Mouse (Mus musculus): ENCODE results near the gene March10.

Gene March10

DNA sequence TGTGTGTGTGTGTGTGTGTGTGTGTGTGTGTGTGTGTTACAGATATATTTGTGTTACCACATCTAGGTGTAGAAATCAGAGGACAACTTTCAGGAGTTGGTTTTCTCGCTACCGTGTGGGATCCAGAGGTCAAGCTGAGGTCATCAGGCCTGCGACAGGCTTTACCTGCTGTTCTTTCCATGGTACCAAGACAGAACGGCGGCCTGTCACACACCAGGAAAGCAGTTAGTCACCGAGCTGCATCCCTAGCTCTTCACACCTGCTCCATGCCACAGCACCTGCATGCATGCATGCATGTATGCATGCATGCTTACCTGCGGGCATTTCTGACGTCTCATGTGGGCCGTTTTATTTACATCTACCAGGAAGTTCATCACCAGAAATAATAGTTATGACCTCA, 9.0 kb upstream of the March10 start:
- DNase-seq = no peak

DNA sequence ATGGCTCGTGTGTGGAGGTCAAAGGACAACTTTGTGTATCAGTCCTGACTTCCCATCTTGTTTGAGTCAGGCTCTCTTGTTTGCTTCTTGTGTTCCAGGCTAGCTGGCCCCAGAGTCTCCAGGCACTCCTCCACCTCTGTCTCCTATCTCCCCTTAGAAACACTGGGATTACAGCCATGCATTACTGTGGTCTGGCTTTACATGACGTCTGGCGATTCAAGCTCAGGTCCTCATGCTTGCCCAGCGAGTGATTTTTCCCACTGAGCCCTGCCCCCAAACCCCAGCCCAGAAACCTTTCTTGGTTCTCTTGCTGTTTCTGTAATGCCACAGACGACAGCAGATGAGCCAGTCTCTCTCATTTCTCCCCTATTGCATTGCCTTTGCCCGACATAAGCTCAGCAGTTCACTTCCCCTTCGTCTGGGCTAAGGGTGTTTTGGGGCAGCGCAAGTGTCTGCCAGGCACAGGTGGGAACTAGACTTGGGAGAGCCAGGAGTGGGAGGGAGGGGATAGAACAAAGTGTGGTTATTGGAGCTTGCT, 8.0 kb upstream of the March10 start:
- no peak for DNase-seq

DNA sequence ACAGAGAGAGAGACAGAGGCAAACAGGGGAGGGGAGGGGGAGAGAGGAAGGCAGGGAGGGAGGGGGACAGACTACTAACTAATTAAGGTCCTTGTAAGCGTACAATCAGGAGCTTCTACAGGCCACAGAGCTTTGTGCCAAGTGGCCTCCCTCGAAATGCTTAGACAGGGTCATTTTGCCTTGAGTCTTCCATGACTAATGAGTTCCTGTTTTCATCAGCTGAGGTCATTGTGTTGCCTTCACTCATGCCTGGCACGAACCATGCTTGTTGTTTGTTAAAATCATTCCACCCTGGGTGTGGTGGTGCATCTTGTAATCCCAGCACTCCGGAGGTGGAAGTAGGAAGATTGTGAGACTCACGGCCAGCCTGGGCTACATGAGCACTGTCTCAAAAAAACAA, 3.4 kb upstream of the March10 start:
- peak; percentile 42 for DNase-seq

DNA sequence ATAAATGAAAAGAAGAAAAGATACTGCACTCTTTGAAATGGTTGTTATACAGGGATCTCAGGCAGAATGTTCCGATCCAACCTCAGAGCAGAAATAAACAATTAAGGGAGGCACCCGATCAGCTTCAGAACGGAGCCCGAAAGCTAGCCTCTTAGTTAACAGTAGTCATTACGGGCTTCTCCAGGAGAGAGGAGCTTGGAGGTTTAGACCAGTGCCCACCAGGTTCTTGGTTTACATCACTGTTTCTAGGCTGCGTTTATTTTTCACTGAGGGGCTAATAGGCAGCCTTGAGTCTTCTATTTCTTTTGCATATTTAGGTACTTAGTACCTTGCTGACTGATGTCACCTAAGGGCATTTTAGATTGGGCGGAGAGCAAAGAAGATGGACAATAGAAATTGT, 506 bp upstream of the March10 start:
- DNase-seq = no peak

DNA sequence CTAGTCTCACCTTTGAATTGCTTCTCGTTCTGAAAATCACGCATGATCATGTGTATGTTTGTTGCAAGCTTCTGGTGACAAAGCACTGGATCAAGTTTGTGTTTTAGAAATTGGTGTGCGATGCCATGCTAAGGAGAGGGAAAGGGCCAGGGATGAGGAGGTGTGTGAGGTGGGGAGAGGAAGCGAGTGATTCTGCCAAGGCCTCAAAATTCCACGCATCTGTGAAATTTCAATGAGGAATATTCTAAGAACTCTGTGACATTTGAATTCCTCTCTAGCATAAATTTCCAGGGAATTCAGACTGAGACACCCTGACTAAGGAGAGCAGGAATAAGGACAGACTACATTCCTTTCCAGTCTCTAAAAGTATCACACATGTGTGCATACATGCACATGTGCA, 1.4 kb downstream of the March10 start:
- no peak for DNase-seq

DNA sequence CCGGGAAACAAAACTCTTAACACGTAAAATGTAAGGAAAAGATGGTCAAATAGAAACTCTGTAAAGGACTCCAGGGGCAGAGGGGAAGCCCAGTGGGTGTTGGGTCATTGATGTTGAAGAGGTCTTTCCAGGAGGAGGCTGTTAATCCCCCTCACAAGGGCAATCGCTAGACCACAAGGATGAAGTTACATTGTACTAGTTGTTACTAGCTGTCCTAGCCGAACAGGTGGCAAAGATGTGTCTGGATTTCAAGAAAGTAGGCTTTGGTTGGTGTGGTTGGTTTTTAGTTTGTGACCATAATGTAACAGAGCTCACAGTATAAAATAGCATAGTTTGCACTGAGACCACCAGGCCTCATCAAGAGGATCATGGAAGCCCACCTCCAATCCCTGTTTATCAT, 3.5 kb downstream of the March10 start:
- no peak for DNase-seq

DNA sequence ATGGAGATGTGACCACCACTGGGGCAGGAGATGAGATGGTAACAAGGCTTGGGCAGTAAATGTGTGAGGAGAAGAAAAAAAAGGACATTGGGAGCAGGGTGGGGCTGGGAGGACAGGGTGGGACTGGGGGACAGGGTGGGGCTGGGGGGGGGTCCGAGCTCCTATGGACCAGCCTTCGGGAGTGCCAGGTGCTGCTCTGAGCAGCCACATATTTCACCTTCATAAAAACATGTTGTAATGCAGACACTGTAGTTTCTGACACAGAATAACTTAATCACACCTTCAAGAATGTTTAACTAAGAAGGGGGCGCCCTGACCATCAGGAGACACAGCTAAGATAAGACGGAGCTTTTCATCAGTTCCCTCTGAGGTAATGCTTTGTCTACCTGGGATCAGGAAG, 4.0 kb downstream of the March10 start:
- DNase-seq = no peak

DNA sequence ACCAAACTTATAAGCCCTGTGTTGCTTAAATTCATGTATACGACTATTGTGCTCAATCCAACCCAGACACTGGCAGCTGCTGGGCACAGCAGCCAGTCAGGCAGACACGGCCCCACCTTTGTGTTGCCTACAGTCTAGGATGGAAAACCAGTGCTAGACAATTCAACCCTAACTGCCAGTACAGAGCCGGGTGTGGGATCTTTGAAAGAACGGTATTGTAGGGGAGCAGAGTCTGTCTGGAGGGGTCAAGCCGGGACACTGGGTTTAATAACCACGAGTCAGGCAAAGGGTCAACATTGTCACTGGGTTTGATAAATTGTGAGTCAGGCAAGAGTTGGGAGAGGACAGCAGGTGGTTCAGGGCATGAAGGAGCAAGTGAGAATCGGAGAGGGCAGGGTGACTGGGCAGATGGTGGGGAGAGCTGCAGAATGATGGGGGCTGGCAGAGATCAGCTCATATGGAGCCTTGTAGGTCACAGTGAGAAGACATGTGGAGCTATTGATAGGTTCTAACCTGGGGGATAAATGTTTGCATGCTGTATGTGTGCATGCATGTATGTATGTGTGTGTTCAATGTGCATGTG, 4.9 kb downstream of the March10 start:
- no peak for DNase-seq

DNA sequence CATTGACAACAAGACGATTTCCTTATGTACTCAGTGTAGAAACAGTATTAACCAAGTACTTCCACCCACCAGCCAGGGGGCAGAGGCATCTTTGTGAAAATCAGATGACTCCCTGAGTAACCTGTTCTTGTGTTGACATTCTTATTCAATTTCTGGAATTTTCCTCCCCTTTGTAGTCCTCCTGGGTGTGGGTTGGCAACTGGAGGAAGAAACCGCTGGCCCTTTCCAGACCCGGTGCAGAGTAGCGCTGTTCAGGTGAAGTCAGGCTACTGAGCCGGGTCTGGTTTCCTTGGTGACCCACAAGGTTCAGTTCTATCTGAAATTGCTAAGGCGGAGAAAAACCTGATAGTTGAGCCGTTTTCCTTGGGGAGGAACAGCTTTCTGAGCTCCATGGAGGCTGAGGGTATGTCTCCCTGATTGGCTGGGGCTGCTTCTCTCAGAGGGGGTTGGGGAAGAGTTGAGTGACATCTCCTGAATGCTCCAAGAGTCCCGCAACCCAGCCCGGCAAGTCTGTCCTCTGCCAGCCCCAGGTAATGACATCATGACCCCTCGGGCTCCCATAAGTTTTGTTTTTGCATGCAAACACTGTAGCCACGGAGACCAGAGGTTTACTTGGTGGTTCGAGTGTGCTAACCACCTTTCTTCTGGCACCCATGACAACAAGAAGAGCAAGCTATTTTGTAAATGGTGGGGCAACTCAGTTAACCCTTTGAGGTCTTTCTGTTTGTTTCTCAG, 6.8 kb downstream of the March10 start:
- DNase-seq = peak; percentile 25

DNA sequence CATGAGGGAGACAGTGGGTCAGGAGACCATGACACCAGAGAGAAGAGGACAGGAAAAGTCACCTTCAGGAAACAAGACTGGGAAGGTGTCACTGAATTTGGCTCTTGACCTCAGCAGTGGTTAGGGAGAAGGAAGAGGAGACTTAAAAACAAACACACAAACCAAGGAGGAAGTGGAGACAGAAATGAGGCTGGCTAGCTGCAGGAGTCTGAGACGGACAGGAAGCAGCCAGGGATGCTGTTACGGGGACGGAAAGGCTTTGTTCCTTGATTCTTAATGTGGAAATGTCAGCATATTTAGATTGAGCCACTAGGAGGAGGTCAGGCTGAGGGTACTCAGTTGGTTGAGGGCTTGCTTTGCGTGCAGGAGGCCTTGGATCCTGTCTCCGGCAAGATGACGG, 8.9 kb downstream of the March10 start:
- no peak for DNase-seq

DNA sequence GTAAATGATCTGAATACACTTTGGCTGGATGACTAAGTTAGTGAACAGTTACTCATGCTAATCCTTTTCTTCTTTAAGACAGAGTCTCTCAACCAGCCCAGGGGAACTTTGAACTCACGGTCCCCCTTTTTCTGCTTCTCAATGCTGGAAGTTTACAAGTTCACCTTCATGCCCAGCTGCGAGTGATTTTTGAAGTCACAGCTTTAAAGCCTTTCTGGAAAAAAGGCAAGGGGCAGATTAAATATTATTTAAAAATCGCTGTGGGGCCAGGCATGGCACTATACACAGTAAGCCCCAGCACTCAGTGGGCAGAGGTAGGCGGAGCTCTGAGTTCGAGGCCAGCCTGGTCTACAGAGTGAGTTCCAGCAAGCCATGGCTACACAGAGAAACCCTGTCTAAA, 10.3 kb downstream of the March10 start:
- DNase-seq = no peak

DNA sequence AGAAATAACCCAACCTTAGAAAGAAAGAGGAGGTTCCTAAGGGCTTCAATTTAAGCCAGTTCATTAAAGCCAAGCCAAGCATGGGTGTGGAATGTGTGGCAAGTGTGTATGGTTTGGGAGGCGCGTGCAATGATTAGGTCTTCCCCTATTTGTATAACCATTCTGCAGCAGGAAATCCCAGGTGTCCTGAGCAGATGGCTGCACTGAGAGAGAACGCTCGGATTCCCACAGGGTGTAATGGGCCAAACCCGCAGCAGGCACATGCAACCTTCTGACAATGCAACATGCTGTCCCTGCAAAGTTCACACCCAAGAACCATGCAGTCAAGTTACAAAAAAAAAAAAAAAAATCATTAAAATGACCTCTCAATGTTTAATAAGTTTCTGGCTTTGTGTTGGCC, 10.8 kb downstream of the March10 start:
- no peak for DNase-seq

DNA sequence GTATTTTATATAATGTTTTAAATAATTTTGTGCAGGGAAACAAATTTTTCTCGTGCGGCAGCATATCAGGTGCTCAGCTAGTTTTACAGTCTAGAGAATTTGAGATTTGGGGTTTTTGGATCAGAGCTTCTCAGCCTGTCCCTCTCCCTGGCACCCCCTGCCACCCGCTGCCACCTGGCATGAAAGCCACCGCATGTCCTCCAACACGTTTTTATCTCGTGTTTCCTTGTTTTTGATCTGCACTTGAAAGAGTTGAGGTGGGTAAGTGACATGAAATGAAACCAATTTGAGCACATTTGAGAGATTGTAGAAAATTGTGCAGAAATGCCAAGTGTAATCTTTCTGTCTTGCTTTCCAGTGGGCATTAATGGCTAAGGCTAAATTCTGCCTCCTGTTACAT, 11.6 kb downstream of the March10 start:
- DNase-seq = no peak

DNA sequence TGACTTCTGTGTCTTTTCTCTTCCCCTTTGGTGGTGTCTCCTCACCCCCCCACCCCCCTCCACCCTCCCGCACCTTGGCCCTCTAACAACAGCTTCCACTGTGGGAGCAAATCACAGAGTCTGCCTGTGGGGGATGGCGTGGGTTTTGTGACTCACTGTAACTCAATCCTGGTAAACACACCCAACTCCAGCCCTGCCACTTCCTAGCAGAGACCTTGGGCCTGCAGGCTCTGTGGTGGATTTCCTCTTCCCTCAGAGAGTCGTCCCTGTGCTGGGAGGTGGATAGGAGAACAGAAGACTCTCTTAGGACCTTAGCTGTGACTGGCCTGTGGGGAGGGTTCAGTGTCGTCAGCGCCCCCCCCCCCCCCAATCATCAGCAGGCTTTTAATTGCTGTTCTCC, 13.0 kb downstream of the March10 start:
- DNase-seq = no peak

DNA sequence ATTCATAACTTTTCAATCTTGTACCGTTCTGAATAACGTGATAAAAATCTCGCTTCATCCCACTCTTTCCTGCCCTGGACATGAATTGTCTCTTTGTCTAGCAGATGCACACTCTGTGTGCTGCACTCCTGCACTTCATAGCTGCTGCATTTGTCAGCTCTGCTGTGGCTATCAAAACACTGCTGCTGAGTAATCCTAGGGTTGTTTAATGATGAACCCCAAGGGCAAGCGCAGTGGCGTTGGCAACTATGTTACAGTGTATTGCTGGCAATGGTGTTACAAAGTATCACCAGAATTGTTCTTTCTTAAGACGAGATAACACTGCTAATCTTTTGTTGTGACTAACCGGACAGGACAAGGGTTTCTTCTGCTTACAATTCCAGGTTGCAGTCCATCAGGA, 16.7 kb downstream of the March10 start:
- no peak for DNase-seq

DNA sequence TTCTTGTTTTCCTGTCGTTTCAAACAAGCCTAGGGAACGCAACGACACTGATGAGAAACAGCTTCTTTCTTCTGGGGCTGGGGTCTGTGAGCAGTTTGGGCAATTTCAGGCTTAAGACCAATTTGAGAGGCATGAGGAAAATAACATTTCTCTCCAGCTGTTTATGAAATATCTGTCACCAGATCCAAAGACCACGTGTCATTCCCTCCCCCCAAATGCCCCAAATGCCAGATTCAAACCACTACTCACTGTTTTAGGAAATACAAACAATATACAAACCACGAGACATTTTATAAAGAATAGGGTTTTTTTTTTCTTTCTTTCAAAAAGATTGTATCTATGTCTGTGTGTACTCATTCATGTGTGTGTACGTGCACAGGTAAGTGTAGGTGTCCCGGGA, 17.6 kb downstream of the March10 start:
- DNase-seq = no peak

DNA sequence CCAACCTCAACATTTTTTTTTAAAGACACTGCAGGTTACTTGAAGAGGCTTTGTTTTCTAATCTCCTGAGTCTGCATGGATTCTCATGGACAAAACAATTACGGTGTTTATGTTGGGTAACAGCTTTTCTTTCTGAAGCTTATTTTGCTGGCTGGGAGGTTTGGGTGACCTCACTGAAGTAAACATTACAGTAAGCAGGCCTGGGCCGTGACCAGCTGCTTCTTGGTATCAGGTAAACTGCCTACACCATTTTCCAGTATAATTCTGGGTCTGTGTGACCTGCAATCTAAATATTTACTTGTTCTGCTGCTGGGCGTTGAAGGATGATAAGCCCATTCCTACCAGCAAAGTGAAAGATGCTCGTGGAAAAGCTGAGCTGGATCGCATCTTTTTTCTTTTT, 30.1 kb downstream of the March10 start:
- no peak for DNase-seq

DNA sequence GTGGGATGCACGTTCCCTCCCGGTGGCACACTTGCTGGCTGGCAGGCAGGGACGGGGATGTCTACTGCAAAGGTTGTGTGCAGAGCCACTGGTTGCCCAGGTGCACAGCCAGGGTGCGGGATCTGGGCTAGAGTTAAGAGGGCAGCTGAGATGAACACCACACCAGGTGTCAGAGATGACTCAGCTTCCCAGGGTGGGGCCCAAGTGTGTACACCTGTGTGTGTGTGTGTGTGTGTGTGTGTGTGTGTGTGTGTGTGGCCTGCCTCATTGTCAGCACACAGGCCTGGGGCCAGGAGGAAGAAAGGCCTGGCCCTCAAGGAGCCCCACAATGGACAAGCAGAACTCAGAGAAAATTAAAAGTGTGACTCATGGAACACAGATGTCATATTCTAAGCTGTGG, 31.9 kb downstream of the March10 start:
- DNase-seq = no peak

DNA sequence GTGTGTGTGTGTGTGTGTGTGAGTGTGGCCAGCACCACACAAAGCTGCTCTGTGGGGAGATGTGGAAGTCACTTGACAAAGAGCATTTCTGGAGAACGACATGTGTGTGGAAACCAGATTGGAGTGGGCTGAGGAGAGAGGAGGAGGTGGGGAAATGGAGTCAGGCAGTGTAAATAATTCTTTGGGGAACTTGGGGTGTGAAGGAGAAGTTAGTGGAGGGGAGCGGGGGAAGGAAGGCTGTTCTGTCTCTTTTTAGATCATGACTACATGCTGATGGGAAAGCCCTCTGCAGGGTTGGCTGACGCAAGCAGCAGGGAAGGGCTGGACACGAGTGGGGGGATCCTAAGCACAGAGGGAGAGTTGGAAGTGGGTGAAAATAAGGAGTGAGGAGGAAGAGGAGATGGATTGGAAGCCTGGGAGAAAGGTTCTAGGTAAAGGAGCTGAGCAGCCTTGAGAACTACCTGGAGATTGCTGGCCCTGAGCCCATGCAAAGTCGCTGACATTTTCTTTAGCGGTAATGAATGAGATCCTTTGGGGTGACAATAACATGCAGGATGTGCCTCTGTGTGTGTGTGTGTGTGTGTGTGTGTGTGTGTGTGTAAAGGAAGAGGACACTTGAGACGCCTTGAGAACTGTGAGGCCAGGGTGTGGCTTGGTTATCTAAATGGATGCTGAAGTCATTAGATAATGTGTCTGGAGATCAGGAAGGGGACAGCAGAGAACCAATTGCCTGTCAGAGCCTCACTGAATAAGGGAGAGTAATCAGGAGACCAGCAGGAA, 35.7 kb downstream of the March10 start:
- DNase-seq = peak; percentile 68

DNA sequence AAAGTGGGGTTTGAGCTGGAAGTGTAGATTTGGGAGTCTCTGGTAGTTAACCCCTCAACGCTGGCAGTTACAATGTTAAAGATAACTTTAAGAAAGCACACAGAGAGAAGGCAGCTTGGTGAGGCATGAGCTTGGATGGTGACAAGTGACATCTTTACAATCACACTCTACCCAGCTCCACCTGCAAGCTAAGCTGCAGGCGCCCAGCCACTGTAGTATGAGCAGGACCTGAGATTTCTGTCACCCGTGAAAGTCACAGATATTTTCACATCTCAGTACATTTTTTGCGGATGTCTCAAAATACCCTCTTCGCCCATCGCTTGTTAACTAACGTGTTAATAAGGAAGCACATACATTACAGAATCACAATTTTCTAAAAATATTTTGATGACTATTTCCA, 36.6 kb downstream of the March10 start:
- no peak for DNase-seq

DNA sequence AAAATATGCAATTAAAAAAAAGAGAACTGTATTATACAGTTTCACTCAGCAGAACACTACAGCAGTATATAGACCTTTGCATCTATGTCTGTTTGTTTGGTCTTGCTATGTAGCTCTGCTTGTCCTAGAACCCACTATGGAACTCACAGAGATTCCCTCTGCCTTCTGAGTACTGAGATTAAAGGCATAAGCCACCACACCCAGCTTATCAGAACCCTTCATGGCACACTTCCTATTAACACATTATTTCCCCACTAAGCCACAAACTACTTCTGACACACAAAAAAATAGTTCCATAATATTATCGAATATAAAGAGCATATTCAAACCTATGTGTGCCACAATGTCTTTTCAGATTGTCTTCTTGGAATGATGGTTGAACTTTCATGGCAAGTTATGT, 42.5 kb downstream of the March10 start:
- no peak for DNase-seq

DNA sequence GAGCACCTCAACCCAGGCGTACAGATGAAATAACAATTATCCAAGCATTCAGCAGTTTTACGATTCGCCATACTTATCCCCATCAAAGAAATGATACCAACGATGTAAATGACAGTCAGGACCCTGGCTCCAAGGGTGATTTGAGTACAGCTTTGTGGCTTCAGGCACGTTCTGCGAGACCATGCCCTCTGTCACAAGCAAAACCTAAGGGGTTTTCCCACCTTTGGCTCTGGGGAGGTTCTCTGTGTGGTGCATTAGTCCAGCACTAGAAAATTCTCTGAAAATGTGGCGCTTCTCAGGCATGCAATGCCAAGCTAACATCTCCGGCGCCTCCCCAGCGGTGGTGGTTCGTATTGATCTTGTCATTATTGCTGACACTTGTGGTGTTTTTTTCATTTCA, 47.1 kb downstream of the March10 start:
- DNase-seq = no peak

DNA sequence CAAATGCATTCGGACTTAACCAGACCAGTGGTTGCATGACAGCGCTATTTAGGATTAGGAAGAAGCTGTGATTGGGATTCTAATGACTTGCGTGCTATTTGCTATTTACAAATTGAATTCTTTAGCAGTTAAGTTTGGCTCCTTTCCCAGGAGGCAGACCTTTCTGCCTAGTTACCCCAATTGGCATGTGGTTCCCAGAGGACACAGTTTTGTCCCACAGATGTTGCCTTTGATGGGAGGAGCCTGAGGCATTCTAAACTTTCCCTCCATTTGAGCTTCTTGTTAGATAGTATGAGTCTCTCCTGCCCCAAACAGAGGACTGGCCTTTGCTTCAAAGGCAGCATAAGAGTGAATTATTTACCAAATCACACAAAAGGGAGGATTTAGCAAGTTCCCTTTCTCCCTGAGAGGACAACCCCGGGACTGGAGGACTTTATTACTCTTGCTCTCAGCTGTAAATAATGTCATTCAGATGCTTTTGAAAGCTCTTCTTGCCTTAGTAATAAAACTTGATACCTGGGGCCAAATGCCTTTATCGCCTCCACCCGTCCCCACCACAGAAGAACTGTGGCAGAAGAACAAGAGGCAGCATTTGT, 48.6 kb downstream of the March10 start:
- peak; percentile 32 for DNase-seq

DNA sequence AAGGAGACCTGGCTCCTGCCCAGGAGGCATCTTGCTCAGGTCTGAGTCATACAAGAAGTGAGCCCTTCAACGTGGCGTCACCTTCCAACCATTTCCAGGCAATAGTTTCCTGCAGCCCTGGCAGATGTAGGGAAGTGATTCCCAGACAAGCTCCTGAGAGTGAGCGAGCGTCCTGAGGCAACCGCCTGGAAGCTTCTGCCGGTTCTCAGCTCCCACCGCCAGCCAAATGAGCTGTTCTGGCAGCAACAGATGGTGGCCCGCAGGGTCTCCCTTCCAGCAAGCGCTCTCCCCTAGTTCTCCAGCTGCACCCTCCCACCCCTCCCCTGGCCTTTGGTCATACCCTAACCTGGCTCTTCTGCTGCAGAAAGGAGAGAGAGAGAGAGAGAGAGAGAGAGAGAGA, 54.2 kb downstream of the March10 start:
- no peak for DNase-seq
